Mouse (Mus musculus) embryonic stem cell, embryonic (primary cell): ENCODE measurements around the gene Aimp2.

ENCODE experiments used
- CTCF ChIA-PET, 4 experiments: fragments of 300-600 bp in 2 of 4; fragments of 350-600 bp in 2 of 4; sonication (Branson Sonifier 250); formaldehyde crosslinking; loops; one replicate each; lab custom pipeline; 2022; ENCODE audit warnings: inconsistent platforms in 2 of 4; lab: Charles Lee
- POLR2A ChIA-PET, 4 experiments: fragments of 300-600 bp in 2 of 4; fragments of 350-600 bp in 2 of 4; sonication (Branson Sonifier 250); formaldehyde crosslinking; loops; one replicate each; lab custom pipeline; 2022; ENCODE audit warnings: antibody characterized with exemption in 4 of 4, inconsistent platforms in 1 of 4; lab: Charles Lee

Gene Aimp2

DNA sequence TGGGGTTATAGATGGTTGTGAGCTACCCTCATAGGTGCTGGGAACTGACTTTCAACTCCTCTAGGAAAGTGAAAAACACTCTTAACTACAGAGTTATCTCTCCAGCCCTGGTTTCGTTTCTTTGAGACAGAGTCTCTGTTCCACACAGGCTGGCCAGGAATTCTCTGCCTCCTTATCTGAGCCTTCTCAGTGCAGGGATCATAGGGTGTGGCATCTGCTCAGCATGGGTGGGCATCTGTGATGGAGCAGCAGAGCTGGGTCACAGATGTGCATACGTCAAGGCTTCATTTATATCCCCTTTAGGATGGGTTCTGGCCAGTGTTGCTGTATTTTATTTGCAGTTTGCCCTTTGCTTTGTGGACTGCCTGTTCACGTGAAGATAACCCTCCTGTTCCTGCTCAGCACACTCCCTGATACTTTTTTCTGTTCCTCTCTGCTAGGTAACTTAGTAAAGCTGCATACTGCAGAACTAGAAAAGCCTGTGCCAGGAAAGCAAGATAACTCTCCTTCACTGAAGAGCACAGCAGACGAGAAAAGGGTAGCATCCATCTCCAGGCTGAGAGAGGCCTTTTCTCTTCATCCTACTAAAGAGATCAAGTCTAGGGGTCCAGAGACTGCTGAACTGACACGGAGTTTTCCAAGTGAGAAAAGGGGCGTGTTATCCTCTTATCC lies 15.3 kb upstream of the Aimp2 start:
- POLR2A ChIA-PET, result interaction anchor here in 2 of 4 experiments (0.6 to 4.1 kb wide), 8 partner anchors 8 to 620 kb away, joined by 3 to 18 read pairs (median 4); partner anchors contain the start of genes Aimp2 (in 2 of the 2), Pms2 (in 2 of the 2) and Rsph10b (in 1 of the 2)
- CTCF ChIA-PET, result interaction anchor here in 2 of 4 experiments (0.5 to 1.0 kb wide), 3 partner anchors 50 to 931 kb away, joined by 3 to 7 read pairs (median 3); no protein-coding TSS in a partner anchor

GRCm38 (mm10) chr5:143918120-143918519 lies 8.5 kb upstream of the Aimp2 start:
- POLR2A ChIA-PET, result interaction anchor here in 1 of 4 experiments (0.7 to 1.6 kb wide), 3 partner anchors 80 to 199 kb away, joined by 3 to 5 read pairs (median 4); partner anchors contain the start of gene Ccz1

DNA sequence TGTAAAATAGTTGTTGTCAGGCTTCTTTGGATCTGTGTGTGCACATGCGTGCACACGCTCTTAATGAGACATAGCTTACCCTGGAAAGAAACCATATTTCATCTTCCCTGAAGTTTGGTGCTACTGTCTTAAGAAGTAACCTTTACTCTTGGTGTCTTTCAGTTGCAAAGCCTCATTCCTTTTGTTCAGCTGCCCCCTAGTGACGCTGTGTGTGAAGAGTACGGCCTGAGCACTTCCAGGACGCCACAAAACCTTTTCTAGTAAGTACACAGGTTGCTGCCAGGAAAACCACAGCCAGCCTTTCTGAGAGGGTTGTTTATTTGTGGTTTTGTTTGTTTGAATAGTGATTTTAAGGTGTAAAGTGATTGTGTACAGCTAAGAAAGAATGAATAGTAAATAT lies 7.8 kb upstream of the Aimp2 start:
- POLR2A ChIA-PET, result interaction anchor here in 2 of 4 experiments (0.6 to 1.6 kb wide), 5 partner anchors 8 to 200 kb away, joined by 3 to 5 read pairs (median 3); partner anchors contain the start of gene Ccz1 (in 1 of the 2)
- CTCF ChIA-PET, result interaction anchor here (0.6 to 2.2 kb wide), 9 partner anchors 14 to 350 kb away, joined by 3 to 8 read pairs (median 5); partner anchors contain the start of gene Rsph10b (in 1 of the 4)

More at GRCm38 (mm10) chr5:143918120-143918519, 8.5 kb upstream of the Aimp2 start:
- CTCF ChIA-PET, result interaction anchor here in 1 of 4 experiments (1.5 kb wide), 1 partner anchor 13 kb away, joined by 3 read pairs; no protein-coding TSS in a partner anchor

DNA sequence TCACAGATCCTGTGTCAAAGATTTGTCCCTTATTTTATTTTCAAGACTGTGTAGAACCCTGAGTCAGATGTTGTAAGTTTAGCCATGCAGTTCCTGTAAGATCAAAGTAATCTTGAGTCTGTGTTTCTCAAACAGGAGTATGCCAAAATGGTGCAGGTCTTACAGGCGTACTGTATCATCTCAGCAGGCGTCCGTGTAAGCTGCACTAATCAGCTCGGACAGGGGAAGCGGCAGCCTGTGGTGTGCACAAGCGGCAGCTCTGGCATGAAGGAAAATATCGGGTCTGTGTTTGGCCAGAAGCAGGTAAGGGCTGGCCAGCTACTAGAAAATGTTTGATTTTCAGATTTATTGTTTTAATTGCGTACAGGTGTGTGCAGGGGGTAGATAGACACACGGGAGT lies 6.6 kb upstream of the Aimp2 start:
- CTCF ChIA-PET, result interaction anchor here in 3 of 4 experiments (0.6 to 2.2 kb wide), 6 partner anchors 23 to 348 kb away, joined by 3 to 8 read pairs (median 4); no protein-coding TSS in a partner anchor
- POLR2A ChIA-PET, result interaction anchor here in 1 of 4 experiments (0.7 to 1.3 kb wide), 4 partner anchors 9 to 91 kb away, joined by 3 to 6 read pairs (median 4); partner anchors contain the start of gene Rsph10b

DNA sequence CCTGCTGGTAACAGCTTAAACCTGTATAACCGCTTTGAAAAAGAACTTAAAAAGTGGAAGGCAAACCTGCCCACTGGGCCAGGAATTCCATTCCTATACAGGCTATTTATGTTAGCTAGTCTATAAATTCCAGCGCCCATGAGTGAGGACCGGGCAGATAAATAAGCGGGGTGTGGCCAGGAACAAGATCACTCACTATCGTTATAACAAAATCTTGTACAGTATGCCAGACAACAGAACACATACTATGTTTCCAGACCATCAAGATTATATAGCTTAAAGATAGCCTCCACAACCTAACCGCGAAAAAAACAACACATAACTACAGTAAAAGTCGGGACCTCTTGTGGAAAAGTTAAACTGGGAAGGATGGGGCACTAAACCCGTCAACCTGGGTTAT lies 721 bp downstream of the Aimp2 start:
- POLR2A ChIA-PET, result interaction anchor here in 3 of 4 experiments (0.8 to 2.4 kb wide), 20 partner anchors 8 to 314 kb away, joined by 3 to 13 read pairs (median 5); partner anchors contain the start of genes Usp42 (in 2 of the 3), Ankrd61 (in 1 of the 3), Ccz1 (in 1 of the 3) and Cyth3 (in 1 of the 3)
- CTCF ChIA-PET, result interaction anchor here in 2 of 4 experiments (1.0 to 1.5 kb wide), 4 partner anchors 9 to 534 kb away, joined by 3 to 4 read pairs (median 3); no protein-coding TSS in a partner anchor

DNA sequence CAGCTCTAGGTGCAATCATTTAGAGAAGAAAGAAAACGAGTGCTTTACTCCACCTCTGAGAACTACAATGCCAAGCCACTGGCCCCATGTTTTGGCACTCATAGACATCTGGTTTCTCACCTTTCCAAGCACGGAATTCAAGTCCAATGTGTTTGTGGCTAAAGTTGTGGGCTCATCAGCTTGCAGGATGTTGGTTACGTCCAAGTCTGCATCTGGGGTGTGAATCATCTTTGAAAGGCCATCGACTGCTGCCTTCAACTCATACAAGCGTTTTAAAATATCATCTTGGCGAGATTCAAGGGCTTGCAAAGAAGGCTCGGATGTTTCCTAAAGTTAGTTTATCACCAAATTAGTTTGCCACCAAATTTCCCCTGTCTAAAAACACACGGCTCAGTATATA lies 3.2 kb downstream of the Aimp2 start:
- ChIA-PET CTCF (interaction anchor here in 1 of 4 experiments (1.3 kb wide), 1 partner anchor 339 kb away, joined by 4 read pairs; no protein-coding TSS in a partner anchor), POLR2A (interaction anchor here in 2 of 4 experiments (0.5 to 2.3 kb wide), 6 partner anchors 15 to 346 kb away, joined by 3 to 8 read pairs (median 4); partner anchors contain the start of gene Ccz1 (in 1 of the 2))

DNA sequence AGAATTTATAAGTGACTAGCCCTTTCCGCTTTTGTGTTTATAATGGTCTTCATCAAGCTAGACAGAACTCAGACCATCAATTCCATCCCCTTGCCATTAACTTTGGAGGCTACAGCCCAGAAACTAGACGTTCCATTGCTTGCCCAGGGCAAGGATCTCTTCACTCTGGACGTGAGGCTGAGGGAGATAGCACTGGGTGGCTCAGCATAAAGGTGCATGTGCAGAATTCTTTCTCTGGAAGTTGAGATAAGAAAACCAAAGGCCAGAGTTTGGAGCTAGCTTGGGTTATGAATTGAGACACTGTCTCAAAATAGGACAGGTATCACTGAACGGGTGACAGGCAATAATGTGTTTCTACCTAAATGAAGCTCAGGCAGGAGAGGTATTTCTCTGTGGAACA lies 5.8 kb downstream of the Aimp2 start:
- CTCF ChIA-PET, result interaction anchor here in 1 of 4 experiments (1.1 kb wide), 1 partner anchor 528 kb away, joined by 3 read pairs; no protein-coding TSS in a partner anchor
- POLR2A ChIA-PET, result interaction anchor here in 2 of 4 experiments (0.6 to 2.3 kb wide), 7 partner anchors 10 to 357 kb away, joined by 3 to 8 read pairs (median 3); partner anchors contain the start of gene Usp42 (in 1 of the 2)

GRCm38 (mm10) chr5:143902111-143902510 lies 7.5 kb downstream of the Aimp2 start:
- ChIA-PET CTCF (no interaction called here), POLR2A (interaction anchor here in 2 of 4 experiments (0.5 to 4.4 kb wide), 10 partner anchors 9 to 437 kb away, joined by 3 to 22 read pairs (median 4); partner anchors contain the start of genes Rsph10b (in 1 of the 2) and Usp42 (in 1 of the 2))

DNA sequence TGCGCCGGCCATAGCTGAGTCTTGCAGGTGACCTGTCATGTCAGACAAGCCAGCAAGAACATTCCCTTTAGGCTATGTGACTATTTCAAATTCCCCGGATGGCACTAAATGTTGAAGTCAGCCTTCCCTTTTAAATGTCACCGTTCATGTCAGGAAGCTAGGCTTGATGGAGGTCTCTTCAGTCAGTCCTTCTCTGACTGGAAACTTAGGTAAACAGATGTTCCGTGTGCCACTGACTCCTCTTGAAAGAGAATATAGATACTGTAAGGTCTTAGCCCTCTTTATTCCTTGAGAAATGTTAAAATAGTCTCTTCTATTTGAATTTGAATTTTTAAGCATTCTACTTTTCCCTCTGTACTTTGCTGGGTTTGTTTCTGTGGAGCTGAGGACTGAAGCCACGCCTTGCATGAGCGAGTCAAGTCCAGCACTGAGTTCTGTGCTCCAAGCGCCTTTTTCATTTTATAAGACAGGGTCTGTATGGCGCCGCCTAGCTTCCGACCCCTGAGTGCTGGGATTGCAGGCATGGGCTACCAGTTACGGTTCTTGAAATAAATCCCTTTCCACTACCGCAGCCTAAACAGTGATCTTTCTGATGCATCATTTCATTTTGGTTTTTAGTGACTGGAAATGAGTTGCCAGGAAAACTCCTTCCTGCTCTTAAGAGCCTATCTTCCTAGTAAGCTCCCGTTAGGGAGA lies 11.9 kb downstream of the Aimp2 start, which contains the start of gene Ankrd61:
TSS of gene Ankrd61 (minus strand) at position 51 of the 696 bp plus-strand sequence.
- POLR2A ChIA-PET, result interaction anchor here in 3 of 4 experiments (0.5 to 1.9 kb wide), 6 partner anchors 12 to 539 kb away, joined by 3 to 10 read pairs (median 4); partner anchors contain the start of genes Aimp2 (in 2 of the 3) and Pms2 (in 2 of the 3)
- CTCF ChIA-PET, result interaction anchor here (0.6 to 1.3 kb wide), 7 partner anchors 12 to 501 kb away, joined by 3 to 4 read pairs (median 3); partner anchors contain the start of genes Aimp2 (in 2 of the 4) and Pms2 (in 2 of the 4)

DNA sequence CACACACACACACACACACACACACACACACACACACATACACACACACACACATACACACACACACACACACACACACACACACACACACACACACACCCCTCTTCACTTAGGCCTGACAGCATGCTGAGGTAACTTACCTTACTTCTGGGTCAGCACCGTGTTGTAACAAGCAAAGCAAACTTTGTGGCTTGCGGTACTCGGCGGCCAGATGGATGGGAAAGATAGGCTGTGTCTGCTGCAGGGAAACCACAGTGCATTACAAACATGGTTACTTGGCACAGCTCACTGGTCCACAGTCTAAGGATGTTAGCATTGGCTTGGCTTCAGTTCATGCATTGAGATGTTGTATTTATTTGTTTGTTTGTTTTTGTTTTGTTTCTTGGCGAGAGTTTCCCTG lies 16.3 kb downstream of the Aimp2 start:
- CTCF ChIA-PET, result interaction anchor here in 1 of 4 experiments (1.6 to 1.7 kb wide), 2 partner anchors 24 to 106 kb away, joined by 5 read pairs; no protein-coding TSS in a partner anchor
- POLR2A ChIA-PET, result interaction anchor here in 2 of 4 experiments (0.8 to 3.6 kb wide), 6 partner anchors 8 to 336 kb away, joined by 3 to 22 read pairs (median 4); partner anchors contain the start of genes Aimp2 (in 1 of the 2), Pms2 (in 1 of the 2) and Usp42 (in 1 of the 2)

GRCm38 (mm10) chr5:143892255-143892886 lies 17.3 kb downstream of the Aimp2 start:
- CTCF ChIA-PET, result interaction anchor here in 1 of 4 experiments (1.0 to 1.7 kb wide), 4 partner anchors 9 to 107 kb away, joined by 3 to 5 read pairs (median 4); no protein-coding TSS in a partner anchor
- POLR2A ChIA-PET, result interaction anchor here in 2 of 4 experiments (0.6 to 3.6 kb wide), 11 partner anchors 9 to 341 kb away, joined by 3 to 22 read pairs (median 4); partner anchors contain the start of genes Usp42 (in 2 of the 2), Aimp2 (in 1 of the 2) and Pms2 (in 1 of the 2)

DNA sequence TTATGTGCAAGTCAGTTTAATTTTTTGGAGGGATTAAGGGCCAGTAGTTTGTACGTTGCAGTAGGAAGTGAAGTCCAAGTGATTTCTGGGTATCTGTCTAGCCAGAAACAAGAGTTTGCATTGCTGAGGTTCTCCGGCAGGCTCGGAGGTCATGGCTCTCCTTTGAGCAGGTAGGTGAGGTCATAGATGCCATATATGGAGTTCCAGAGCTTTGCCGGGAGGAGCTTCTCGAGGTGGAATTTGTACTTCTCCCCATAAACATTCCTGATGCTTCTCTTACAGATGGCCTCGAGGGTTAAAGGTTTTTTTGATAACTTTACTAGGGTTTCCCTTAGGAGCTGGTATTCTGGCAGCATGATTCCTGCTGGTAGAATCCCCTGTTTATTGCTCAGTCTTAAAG lies 18.9 kb downstream of the Aimp2 start:
- POLR2A ChIA-PET, result interaction anchor here in 2 of 4 experiments (0.6 to 3.6 kb wide), 12 partner anchors 8 to 1092 kb away, joined by 3 to 22 read pairs (median 4); partner anchors contain the start of genes Aimp2 (in 1 of the 2) and Pms2 (in 1 of the 2)
- CTCF ChIA-PET, result interaction anchor here in 3 of 4 experiments (0.5 to 1.5 kb wide), 5 partner anchors 85 to 835 kb away, joined by 3 to 14 read pairs (median 4); no protein-coding TSS in a partner anchor

GRCm38 (mm10) chr5:143885274-143885673 lies 24.4 kb downstream of the Aimp2 start:
- CTCF ChIA-PET, result no interaction called here
- POLR2A ChIA-PET, result interaction anchor here in 2 of 4 experiments (0.9 to 1.4 kb wide), 3 partner anchors 11 to 107 kb away, joined by 3 to 4 read pairs (median 4); no protein-coding TSS in a partner anchor

DNA sequence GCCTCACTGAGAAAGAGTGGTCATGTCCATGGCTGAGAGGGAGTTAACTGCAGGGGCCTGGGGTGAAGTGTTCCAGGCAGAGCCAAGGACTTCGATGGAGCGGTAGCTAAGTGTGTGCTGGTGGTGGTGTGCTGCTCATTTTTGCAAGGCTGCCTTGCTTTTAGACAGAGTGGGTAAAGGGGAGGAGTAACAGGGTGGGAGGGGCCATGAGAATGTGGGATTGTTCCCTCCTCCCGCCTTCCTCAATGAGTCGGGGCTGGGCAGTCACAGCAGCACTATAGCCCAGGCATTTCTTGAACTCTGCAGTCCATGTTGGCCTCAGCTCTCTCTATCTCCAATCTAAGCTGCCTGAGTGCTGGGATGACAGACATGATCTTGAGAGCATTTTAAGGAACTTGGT lies 35.1 kb downstream of the Aimp2 start:
- POLR2A ChIA-PET, result interaction anchor here in 3 of 4 experiments (0.6 to 1.7 kb wide), 7 partner anchors 10 to 893 kb away, joined by 3 to 6 read pairs (median 4); partner anchors contain the start of genes Trrap (in 1 of the 3) and Usp42 (in 1 of the 3)
- CTCF ChIA-PET, result interaction anchor here in 1 of 4 experiments (0.6 kb wide), 1 partner anchor 138 kb away, joined by 5 read pairs; no protein-coding TSS in a partner anchor

- ChIA-PET POLR2A (interaction anchor here in 2 of 4 experiments (0.8 to 2.2 kb wide), 5 partner anchors 20 to 139 kb away, joined by 3 to 13 read pairs (median 4); partner anchors contain the start of gene Usp42 (in 1 of the 2)), CTCF (interaction anchor here in 2 of 4 experiments (1.0 to 1.6 kb wide), 4 partner anchors 26 to 139 kb away, joined by 3 to 5 read pairs (median 4); partner anchors contain the start of genes Ankrd61 (in 1 of the 2) and Usp42 (in 1 of the 2))
These were observed 38.0 kb downstream of the Aimp2 start for GRCm38 (mm10) chr5:143871547-143872169.
